Mouse (Mus musculus): Measurements from ENCODE around the gene Acsbg1. TPM values are rescaled to one million over a fixed set of nuclear protein-coding genes. Genes with fewer than 3 reads are reported as not detected.

Gene Acsbg1
- total RNA-seq, 4 experiments from 2014 or later = 101 to 114 (median 106) TPM

GRCm38 (mm10) chr9:54671962-54672361, 10.3 kb upstream of the Acsbg1 start:
- DNase-seq (ENCODE audit: low spot score in 2 of 2) = no peak

GRCm38 (mm10) chr9:54668455-54668854, 6.8 kb upstream of the Acsbg1 start:
- peak; percentile 65 to 69 for DNase-seq (ENCODE audit: low spot score in 2 of 2)

- no peak for DNase-seq (ENCODE audit: low spot score in 2 of 2)
Observed at GRCm38 (mm10) chr9:54666116-54666515, 4.4 kb upstream of the Acsbg1 start.

- DNase-seq (ENCODE audit: low spot score in 2 of 2) = peak in 1 of 2 experiments; percentile 22
Observed at GRCm38 (mm10) chr9:54664358-54664757, 2.7 kb upstream of the Acsbg1 start.

GRCm38 (mm10) chr9:54658773-54659172, 2.9 kb downstream of the Acsbg1 start:
- DNase-seq (ENCODE audit: low spot score in 2 of 2) = no peak

- no peak for DNase-seq (ENCODE audit: low spot score in 2 of 2)
Observed at GRCm38 (mm10) chr9:54656402-54656801, 5.3 kb downstream of the Acsbg1 start.

GRCm38 (mm10) chr9:54655846-54656245, 5.8 kb downstream of the Acsbg1 start:
- no peak for DNase-seq (ENCODE audit: low spot score in 2 of 2)

- DNase-seq (ENCODE audit: low spot score in 2 of 2) = no peak
Observed at GRCm38 (mm10) chr9:54652778-54653177, 8.9 kb downstream of the Acsbg1 start.

GRCm38 (mm10) chr9:54649360-54649759, 12.3 kb downstream of the Acsbg1 start:
- DNase-seq (ENCODE audit: low spot score in 2 of 2) = no peak

GRCm38 (mm10) chr9:54647456-54647855, 14.2 kb downstream of the Acsbg1 start:
- DNase-seq (ENCODE audit: low spot score in 2 of 2) = no peak

- no peak for DNase-seq (ENCODE audit: low spot score in 2 of 2)
Observed at GRCm38 (mm10) chr9:54646252-54646651, 15.4 kb downstream of the Acsbg1 start.

- no peak for DNase-seq (ENCODE audit: low spot score in 2 of 2)
Observed at GRCm38 (mm10) chr9:54645530-54645929, 16.1 kb downstream of the Acsbg1 start.

GRCm38 (mm10) chr9:54643179-54643578, 18.5 kb downstream of the Acsbg1 start:
- DNase-seq (ENCODE audit: low spot score in 2 of 2) = no peak

- DNase-seq (ENCODE audit: low spot score in 2 of 2) = no peak
Observed at GRCm38 (mm10) chr9:54642556-54642955, 19.1 kb downstream of the Acsbg1 start.

- no peak for DNase-seq (ENCODE audit: low spot score in 2 of 2)
Observed at GRCm38 (mm10) chr9:54642149-54642548, 19.5 kb downstream of the Acsbg1 start.

- no peak for DNase-seq (ENCODE audit: low spot score in 2 of 2)
Observed at GRCm38 (mm10) chr9:54641548-54641947, 20.1 kb downstream of the Acsbg1 start.

GRCm38 (mm10) chr9:54639192-54639591, 22.5 kb downstream of the Acsbg1 start:
- no peak for DNase-seq (ENCODE audit: low spot score in 2 of 2)

GRCm38 (mm10) chr9:54637510-54638314, 24.0 kb downstream of the Acsbg1 start:
- no peak for DNase-seq (ENCODE audit: low spot score in 2 of 2)

GRCm38 (mm10) chr9:54633401-54633800, 28.3 kb downstream of the Acsbg1 start:
- DNase-seq (ENCODE audit: low spot score in 2 of 2) = no peak

- DNase-seq (ENCODE audit: low spot score in 2 of 2) = no peak
Observed at GRCm38 (mm10) chr9:54630905-54631304, 30.8 kb downstream of the Acsbg1 start.

- DNase-seq (ENCODE audit: low spot score in 2 of 2) = no peak
Observed at GRCm38 (mm10) chr9:54629613-54630261, 31.9 kb downstream of the Acsbg1 start.

GRCm38 (mm10) chr9:54628752-54629151, 32.9 kb downstream of the Acsbg1 start:
- DNase-seq (ENCODE audit: low spot score in 2 of 2) = peak in 1 of 2 experiments; percentile 13

GRCm38 (mm10) chr9:54627240-54627639, 34.4 kb downstream of the Acsbg1 start:
- DNase-seq (ENCODE audit: low spot score in 2 of 2) = no peak
